Mouse (Mus musculus): ENCODE measurements at regions not wholly inside any gene's neighbourhood (a gene's known extent, or its start where the extent isn't known, plus 50 kb on each side); places are given as distances from the start of the nearest gene placed in this dataset.

GRCm38 (mm10) chr2:172799951-172800350, 140.2 kb downstream of the Bmp7 start:
- no peak overlapping the region for H3K4me2 ChIP-seq
- no peaks in the 10 kb centered on the region for H3K36me3 ChIP-seq
- 75% methylated on average over 10 of the region's 10 CpGs for WGBS (ENCODE audit: insufficient replicate concordance)
- H3K9ac ChIP-seq: no peak overlapping the region
- H3K4me1 ChIP-seq (replicated peaks): no peaks in the 10 kb centered on the region
- H3K4me3 ChIP-seq (replicated peaks): no peak overlapping the region
- no peak for DNase-seq
- no peaks in the 10 kb centered on the region for H3K9me3 ChIP-seq (replicated peaks)
- no peak for ATAC-seq (ENCODE audit: low read depth)
- H3K27me3 ChIP-seq: no peaks in the 10 kb centered on the region
- H3K27ac ChIP-seq: no peak overlapping the region

- no peak for ATAC-seq (ENCODE audit: low read depth)
- H3K4me1 ChIP-seq (replicated peaks): no peaks in the 10 kb centered on the region
- no peak overlapping the region for H3K9ac ChIP-seq
- no peaks in the 10 kb centered on the region for H3K36me3 ChIP-seq
- 64% methylated on average over 9 of the region's 9 CpGs for WGBS (ENCODE audit: insufficient replicate concordance)
- no peak overlapping the region for H3K4me2 ChIP-seq
- no peaks in the 10 kb centered on the region for H3K9me3 ChIP-seq (replicated peaks)
- no peak overlapping the region for H3K27ac ChIP-seq
- no peaks in the 10 kb centered on the region for H3K27me3 ChIP-seq
- no peak for DNase-seq
- H3K4me3 ChIP-seq (replicated peaks): no peak overlapping the region
Observed at GRCm38 (mm10) chr2:172800801-172801200, 139.3 kb downstream of the Bmp7 start.

GRCm38 (mm10) chr2:172801804-172802203, 138.3 kb downstream of the Bmp7 start:
- Histone ChIP-seq H3K27me3 (no peaks in the 10 kb centered on the region), H3K9ac (no peak overlapping the region), H3K9me3 (replicated peaks) (no peaks in the 10 kb centered on the region), H3K27ac (no peak overlapping the region), H3K36me3 (no peaks in the 10 kb centered on the region), H3K4me1 (replicated peaks) (0 out of 2 replicates have a peak, but pooled peaks cover 3% of the 10 kb centered on the region), H3K4me2 (no peak overlapping the region), H3K4me3 (replicated peaks) (no peak overlapping the region)
- ATAC-seq (ENCODE audit: low read depth) (no peak), DNase-seq (no peak)
- WGBS (ENCODE audit: insufficient replicate concordance): 22% methylated on average over 4 of the region's 4 CpGs

- no peaks in the 10 kb centered on the region for H3K9me3 ChIP-seq (replicated peaks)
- no peak for DNase-seq
- WGBS (ENCODE audit: insufficient replicate concordance): 59% methylated on average over 4 of the region's 4 CpGs
- no peaks in the 10 kb centered on the region for H3K27me3 ChIP-seq
- H3K4me2 ChIP-seq: no peak overlapping the region
- no peak overlapping the region for H3K9ac ChIP-seq
- no peak for ATAC-seq (ENCODE audit: low read depth)
- H3K4me1 ChIP-seq (replicated peaks): 0 out of 2 replicates have a peak, but pooled peaks cover 3% of the 10 kb centered on the region
- no peaks in the 10 kb centered on the region for H3K36me3 ChIP-seq
- no peak overlapping the region for H3K4me3 ChIP-seq (replicated peaks)
- H3K27ac ChIP-seq: no peak overlapping the region
Observed at GRCm38 (mm10) chr2:172807446-172807845, 132.7 kb downstream of the Bmp7 start.

GRCm38 (mm10) chr2:172809306-172809705, 130.8 kb downstream of the Bmp7 start:
- no peaks in the 10 kb centered on the region for H3K27me3 ChIP-seq
- no peak overlapping the region for H3K9ac ChIP-seq
- 0 out of 2 replicates have a peak, but pooled peaks cover 3% of the 10 kb centered on the region for H3K4me1 ChIP-seq (replicated peaks)
- ATAC-seq (ENCODE audit: low read depth): no peak
- H3K4me2 ChIP-seq: no peak overlapping the region
- DNase-seq: no peak
- no peak overlapping the region for H3K4me3 ChIP-seq (replicated peaks)
- no peaks in the 10 kb centered on the region for H3K9me3 ChIP-seq (replicated peaks)
- H3K27ac ChIP-seq: no peak overlapping the region
- no peaks in the 10 kb centered on the region for H3K36me3 ChIP-seq
- 63% methylated on average over 2 of the region's 2 CpGs for WGBS (ENCODE audit: insufficient replicate concordance)

GRCm38 (mm10) chr2:172813319-172813718, 126.8 kb downstream of the Bmp7 start:
- H3K4me1 ChIP-seq (replicated peaks): no peaks in the 10 kb centered on the region
- DNase-seq: no peak
- ATAC-seq (ENCODE audit: low read depth): no peak
- no peak overlapping the region for H3K9ac ChIP-seq
- H3K36me3 ChIP-seq: no peaks in the 10 kb centered on the region
- no peaks in the 10 kb centered on the region for H3K27me3 ChIP-seq
- H3K27ac ChIP-seq: no peak overlapping the region
- H3K9me3 ChIP-seq (replicated peaks): peaks cover 5% of the 10 kb centered on the region; the same call in 1 of the 2 replicates
- no peak overlapping the region for H3K4me3 ChIP-seq (replicated peaks)
- WGBS (ENCODE audit: insufficient replicate concordance): 65% methylated on average over 11 of the region's 11 CpGs
- H3K4me2 ChIP-seq: no peak overlapping the region

GRCm38 (mm10) chr2:172813906-172814305, 126.2 kb downstream of the Bmp7 start:
- Histone ChIP-seq H3K27ac (no peak overlapping the region), H3K27me3 (no peaks in the 10 kb centered on the region), H3K4me2 (no peak overlapping the region), H3K36me3 (no peaks in the 10 kb centered on the region), H3K9me3 (replicated peaks) (peaks cover 5% of the 10 kb centered on the region; the same call in 1 of the 2 replicates), H3K9ac (no peak overlapping the region), H3K4me1 (replicated peaks) (no peaks in the 10 kb centered on the region), H3K4me3 (replicated peaks) (no peak overlapping the region)
- WGBS (ENCODE audit: insufficient replicate concordance): 40% methylated on average over 4 of the region's 4 CpGs
- no peak for DNase-seq
- ATAC-seq (ENCODE audit: low read depth): no peak

- Histone ChIP-seq H3K9ac (no peak overlapping the region), H3K4me2 (no peak overlapping the region), H3K9me3 (replicated peaks) (peaks cover 5% of the 10 kb centered on the region; the same call in 1 of the 2 replicates), H3K36me3 (no peaks in the 10 kb centered on the region), H3K4me3 (replicated peaks) (no peak overlapping the region), H3K27me3 (no peaks in the 10 kb centered on the region), H3K27ac (no peak overlapping the region), H3K4me1 (replicated peaks) (no peaks in the 10 kb centered on the region)
- DNase-seq (no peak), ATAC-seq (ENCODE audit: low read depth) (no peak)
- WGBS (ENCODE audit: insufficient replicate concordance): 88% methylated on average over 7 of the region's 7 CpGs
Observed at GRCm38 (mm10) chr2:172815146-172815545, 125.0 kb downstream of the Bmp7 start.

GRCm38 (mm10) chr2:172817058-172817745, 122.9 kb downstream of the Bmp7 start:
- Histone ChIP-seq H3K4me3 (replicated peaks) (no peak overlapping the region), H3K4me1 (replicated peaks) (no peaks in the 10 kb centered on the region), H3K27me3 (0 out of 2 replicates have a peak, but pooled peaks cover 2% of the 10 kb centered on the region), H3K4me2 (no peak overlapping the region), H3K36me3 (no peaks in the 10 kb centered on the region), H3K9ac (no peak overlapping the region), H3K27ac (no peak overlapping the region), H3K9me3 (replicated peaks) (peaks cover 5% of the 10 kb centered on the region; the same call in 1 of the 2 replicates)
- DNase-seq (no peak), ATAC-seq (ENCODE audit: low read depth) (no peak)
- WGBS (ENCODE audit: insufficient replicate concordance): 53% methylated on average over 8 of the region's 8 CpGs
